Mouse (Mus musculus) neural tube, embryonic 12.5 days (tissue): ENCODE data around the gene Slc38a2. TPM values are rescaled to one million over a fixed set of nuclear protein-coding genes. Genes with fewer than 3 reads are reported as not detected.

Experiments used
- ATAC-seq: fragments of 200-750 bp; cut with Nextera tagmentation; 2 replicates; pipeline ENCODE4 v1.8.0; 2017; ENCODE audit warnings: low read depth, mild to moderate bottlenecking, moderate TSS enrichment, moderate library complexity; ENCODE audit not compliant: low FRiP score
- H3K27ac ChIP-seq: fragments of 300-500 bp; sonication (generic); 2 replicates; pipeline ENCODE4 v1.5.1; 2016
- H3K27me3 ChIP-seq: fragments of 300-500 bp; sonication (generic); replicated peaks from 2 replicates; pipeline ENCODE4 v1.6.1; 2016; ENCODE audit warnings: mild to moderate bottlenecking
- H3K36me3 ChIP-seq: fragments of 300-500 bp; sonication (generic); 2 replicates; pipeline ENCODE4 v1.6.1; 2016; ENCODE audit warnings: mild to moderate bottlenecking
- H3K4me1 ChIP-seq: fragments of 300-500 bp; sonication (generic); 2 replicates; pipeline ENCODE4 v1.6.1; 2016
- H3K4me2 ChIP-seq: fragments of 300-500 bp; sonication (generic); replicated peaks from 2 replicates; pipeline ENCODE4 v1.6.1; 2016; ENCODE audit warnings: mild to moderate bottlenecking
- H3K4me3 ChIP-seq: fragments of 300-500 bp; sonication (generic); 2 replicates; pipeline ENCODE4 v1.5.1; 2016
- H3K9ac ChIP-seq: fragments of 300-500 bp; sonication (generic); 2 replicates; pipeline ENCODE4 v1.6.1; 2016; ENCODE audit warnings: mild to moderate bottlenecking
- H3K9me3 ChIP-seq: fragments of 300-500 bp; sonication (generic); 2 replicates; pipeline ENCODE4 v1.6.1; 2016; ENCODE audit warnings: mild to moderate bottlenecking
- WGBS: fragments of 180-500 bp; shearing (Covaris S2); methylation state at CpG from one replicate; pipeline ENCODE4 v1.1.7; 2016; 5-methylcytosine and 5-hydroxymethylcytosine counted together
- polyA plus RNA-seq: library from polyadenylated mRNA; unstranded; fragments of >200 nt; fragmentation: Nextera tagmentation; extraction: Ambion mirVana; gene quantifications from 2 replicates; pipeline ENCODE4 v1.2.1, GENCODE M21; 2016

Slc38a2 gene
- polyA plus RNA-seq, 1 experiment from 2014 or later, result 176 TPM

DNA sequence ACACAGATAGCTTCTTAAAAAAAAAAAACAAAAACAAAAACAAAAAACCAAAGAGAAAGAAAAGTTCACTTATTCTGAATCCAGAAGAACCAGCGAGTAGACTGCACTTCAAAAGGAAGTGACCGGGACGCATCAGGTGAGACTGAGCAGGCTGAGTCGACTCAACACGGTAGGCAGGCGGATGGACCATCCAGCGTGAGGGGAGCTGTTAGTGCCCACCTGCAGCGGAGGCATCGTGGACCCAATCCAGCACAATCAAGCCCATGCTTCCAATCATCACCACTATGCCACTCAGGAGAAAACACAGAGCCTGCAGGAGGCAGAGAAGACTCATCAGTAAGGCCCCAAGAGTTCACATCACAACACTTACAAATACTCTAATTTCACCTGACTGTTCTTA, 9.6 kb downstream of the Slc38a2 start:
- H3K4me3 ChIP-seq, result no peak overlapping the region
- no peak overlapping the region for H3K4me2 ChIP-seq
- H3K9ac ChIP-seq, result no peak overlapping the region
- peaks cover 71% of the 10 kb centered on the region for H3K36me3 ChIP-seq
- H3K27me3 ChIP-seq, result no peaks in the 10 kb centered on the region
- ATAC-seq, result no peak
- H3K27ac ChIP-seq, result no peak overlapping the region
- 94% methylated on average over 9 of the region's 9 CpGs for WGBS
- peaks cover 4% of the 10 kb centered on the region; the same call in 1 of the 2 replicates for H3K4me1 ChIP-seq
- H3K9me3 ChIP-seq, result no peaks in the 10 kb centered on the region

DNA sequence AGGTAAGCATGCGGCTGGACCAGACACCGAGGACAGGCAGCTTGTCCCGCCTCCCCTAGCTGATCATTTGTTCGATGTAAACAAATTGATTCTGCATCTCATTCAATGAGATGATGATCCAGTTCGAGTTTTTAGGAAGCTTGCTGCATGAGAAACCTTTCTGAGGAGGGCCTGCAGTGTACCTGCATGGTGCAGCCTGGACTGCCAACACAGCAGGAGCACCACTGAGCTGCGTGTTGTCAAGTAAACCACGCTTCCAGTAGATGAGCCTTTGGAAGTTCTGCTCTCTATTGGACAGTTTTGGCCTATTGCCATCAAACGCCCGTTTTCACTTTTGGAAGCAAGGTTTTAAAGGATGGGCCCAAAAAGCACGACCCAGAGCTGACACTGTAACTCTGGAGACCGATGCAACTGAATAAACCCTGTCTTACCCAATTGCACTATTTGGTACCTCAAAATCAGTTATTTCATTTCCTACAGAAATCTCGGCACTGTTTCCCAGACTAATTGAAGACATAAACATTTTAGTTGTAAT, 10.7 kb downstream of the Slc38a2 start:
- ATAC-seq, result no peak
- no peak overlapping the region for H3K4me3 ChIP-seq
- no peaks in the 10 kb centered on the region for H3K9me3 ChIP-seq
- H3K36me3 ChIP-seq, result peaks cover 60% of the 10 kb centered on the region
- no peaks in the 10 kb centered on the region for H3K27me3 ChIP-seq
- H3K9ac ChIP-seq, result no peak overlapping the region
- H3K27ac ChIP-seq, result no peak overlapping the region
- H3K4me1 ChIP-seq, result no peaks in the 10 kb centered on the region
- WGBS, result 90% methylated on average over 12 of the region's 12 CpGs
- no peak overlapping the region for H3K4me2 ChIP-seq

DNA sequence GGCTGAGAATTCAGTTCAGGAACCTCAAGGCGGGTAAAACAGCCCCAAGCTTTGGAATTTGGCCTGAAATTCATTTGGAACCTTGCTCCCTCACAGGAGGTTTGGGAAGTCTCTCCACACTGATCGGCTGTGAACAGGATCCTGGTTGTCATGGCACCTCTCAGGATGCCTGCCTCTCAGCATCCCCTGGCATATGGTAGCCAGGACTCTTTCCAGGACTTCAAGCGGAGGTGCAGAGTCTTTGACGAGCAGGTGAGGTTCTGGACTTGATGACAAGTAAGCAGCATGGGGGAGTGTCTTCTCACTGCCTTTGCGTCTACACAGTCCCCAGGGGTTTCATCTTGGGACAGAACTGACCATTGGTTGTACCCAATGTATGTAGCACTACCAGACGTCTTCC, 11.5 kb downstream of the Slc38a2 start:
- Histone ChIP-seq H3K27ac (no peak overlapping the region), H3K36me3 (peaks cover 52% of the 10 kb centered on the region), H3K9ac (no peak overlapping the region), H3K27me3 (no peaks in the 10 kb centered on the region), H3K4me3 (no peak overlapping the region), H3K4me1 (no peaks in the 10 kb centered on the region), H3K4me2 (no peak overlapping the region), H3K9me3 (no peaks in the 10 kb centered on the region)
- no peak for ATAC-seq
- 85% methylated on average over 6 of the region's 6 CpGs for WGBS

DNA sequence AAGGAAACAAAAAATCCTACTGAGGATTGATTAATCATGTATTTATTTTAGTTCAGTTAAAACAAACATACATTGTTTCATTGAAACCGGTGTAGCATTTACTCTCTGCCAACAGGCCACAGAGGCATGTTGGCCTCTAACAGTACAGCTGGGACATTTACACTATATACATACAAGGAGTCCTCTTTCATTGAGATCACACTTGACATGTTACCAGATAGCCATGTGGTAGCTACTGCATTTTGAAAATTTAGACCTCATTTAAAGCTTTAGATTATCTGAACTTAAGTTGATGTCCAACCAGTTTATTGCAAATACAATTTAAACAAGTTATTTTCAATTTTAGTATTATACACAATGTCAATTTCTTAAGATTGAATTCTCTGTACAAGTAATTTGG, 12.2 kb downstream of the Slc38a2 start:
- Histone ChIP-seq H3K9ac (no peak overlapping the region), H3K4me3 (no peak overlapping the region), H3K9me3 (no peaks in the 10 kb centered on the region), H3K4me2 (no peak overlapping the region), H3K27me3 (no peaks in the 10 kb centered on the region), H3K4me1 (no peaks in the 10 kb centered on the region), H3K27ac (no peak overlapping the region), H3K36me3 (peaks cover 45% of the 10 kb centered on the region)
- no peak for ATAC-seq
- WGBS, result 68% methylated on average over 1 of the region's 1 CpGs

- Histone ChIP-seq H3K4me3 (no peak overlapping the region), H3K27ac (no peak overlapping the region), H3K27me3 (no peaks in the 10 kb centered on the region), H3K4me1 (no peaks in the 10 kb centered on the region), H3K36me3 (peaks cover 36% of the 10 kb centered on the region), H3K4me2 (no peak overlapping the region), H3K9me3 (no peaks in the 10 kb centered on the region), H3K9ac (no peak overlapping the region)
- WGBS, result 86% methylated on average over 9 of the region's 9 CpGs
- no peak for ATAC-seq
Observed at GRCm38 (mm10) chr15:96686201-96687159, 13.1 kb downstream of the Slc38a2 start.

DNA sequence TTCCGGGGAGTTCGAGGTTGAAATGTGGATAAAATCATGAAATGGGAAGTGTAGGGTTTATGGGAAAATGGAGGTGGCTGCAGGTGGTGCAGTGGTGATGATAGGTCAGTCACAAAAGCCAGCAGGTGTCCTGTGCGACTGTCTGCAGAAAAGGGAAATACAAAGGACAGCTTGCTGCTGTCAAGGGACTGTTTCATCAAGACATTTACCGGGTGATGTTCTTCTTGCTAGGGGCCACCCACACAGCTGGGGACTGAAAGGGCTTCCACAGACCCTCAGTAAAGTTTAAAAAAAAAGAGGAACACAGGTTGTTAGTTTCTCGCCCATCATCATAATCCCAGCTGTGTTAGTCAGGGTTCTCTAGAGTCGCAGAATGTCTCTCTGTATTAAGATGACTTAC, 14.3 kb downstream of the Slc38a2 start:
- no peaks in the 10 kb centered on the region for H3K27me3 ChIP-seq
- 70% methylated on average over 6 of the region's 6 CpGs for WGBS
- no peak overlapping the region for H3K9ac ChIP-seq
- no peaks in the 10 kb centered on the region for H3K4me1 ChIP-seq
- H3K27ac ChIP-seq, result no peak overlapping the region
- H3K36me3 ChIP-seq, result peaks cover 24% of the 10 kb centered on the region
- no peak overlapping the region for H3K4me3 ChIP-seq
- no peak for ATAC-seq
- no peaks in the 10 kb centered on the region for H3K9me3 ChIP-seq
- no peak overlapping the region for H3K4me2 ChIP-seq

DNA sequence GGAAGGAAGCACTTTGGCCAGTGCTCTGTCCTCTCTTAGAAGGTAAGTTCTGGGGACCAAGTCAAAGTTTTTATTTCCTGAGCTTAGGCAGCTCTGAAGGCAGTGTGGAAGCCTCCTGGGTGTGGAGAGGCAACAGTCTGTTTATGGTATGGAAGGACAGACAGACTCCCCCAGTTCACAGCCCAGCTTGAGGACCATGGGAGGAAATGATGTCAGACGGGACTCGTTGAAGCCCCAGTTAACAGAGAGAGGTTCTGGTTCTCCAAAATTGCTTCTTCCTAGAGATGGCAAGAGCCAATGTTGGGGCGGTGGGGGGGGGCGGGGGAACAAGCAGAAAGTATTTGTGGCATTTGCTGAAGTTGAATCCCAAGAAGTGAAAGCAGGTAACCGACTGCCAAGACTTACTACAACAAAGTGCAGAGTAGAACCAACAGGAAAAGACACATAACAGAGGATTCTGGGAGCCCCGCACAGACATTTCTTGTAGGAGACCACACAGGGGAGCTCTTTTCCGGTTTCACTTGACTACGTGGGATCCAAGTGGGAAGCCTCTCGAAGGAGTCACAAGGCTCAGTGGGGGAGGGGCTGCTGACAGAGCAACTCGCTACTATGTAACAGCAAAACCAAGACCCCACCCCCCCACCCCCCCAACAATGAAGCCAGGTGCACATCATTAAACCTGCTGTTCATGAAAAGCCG, 15.2 kb downstream of the Slc38a2 start:
- peaks cover 19% of the 10 kb centered on the region for H3K36me3 ChIP-seq
- no peak overlapping the region for H3K4me3 ChIP-seq
- H3K9ac ChIP-seq, result no peak overlapping the region
- no peak for ATAC-seq
- no peaks in the 10 kb centered on the region for H3K27me3 ChIP-seq
- H3K4me2 ChIP-seq, result 0 out of 2 replicates have a peak overlapping the region, but pooled peaks have one; percentile 19
- WGBS, result 55% methylated on average over 11 of the region's 11 CpGs
- H3K4me1 ChIP-seq, result no peaks in the 10 kb centered on the region
- no peak overlapping the region for H3K27ac ChIP-seq
- H3K9me3 ChIP-seq, result no peaks in the 10 kb centered on the region

DNA sequence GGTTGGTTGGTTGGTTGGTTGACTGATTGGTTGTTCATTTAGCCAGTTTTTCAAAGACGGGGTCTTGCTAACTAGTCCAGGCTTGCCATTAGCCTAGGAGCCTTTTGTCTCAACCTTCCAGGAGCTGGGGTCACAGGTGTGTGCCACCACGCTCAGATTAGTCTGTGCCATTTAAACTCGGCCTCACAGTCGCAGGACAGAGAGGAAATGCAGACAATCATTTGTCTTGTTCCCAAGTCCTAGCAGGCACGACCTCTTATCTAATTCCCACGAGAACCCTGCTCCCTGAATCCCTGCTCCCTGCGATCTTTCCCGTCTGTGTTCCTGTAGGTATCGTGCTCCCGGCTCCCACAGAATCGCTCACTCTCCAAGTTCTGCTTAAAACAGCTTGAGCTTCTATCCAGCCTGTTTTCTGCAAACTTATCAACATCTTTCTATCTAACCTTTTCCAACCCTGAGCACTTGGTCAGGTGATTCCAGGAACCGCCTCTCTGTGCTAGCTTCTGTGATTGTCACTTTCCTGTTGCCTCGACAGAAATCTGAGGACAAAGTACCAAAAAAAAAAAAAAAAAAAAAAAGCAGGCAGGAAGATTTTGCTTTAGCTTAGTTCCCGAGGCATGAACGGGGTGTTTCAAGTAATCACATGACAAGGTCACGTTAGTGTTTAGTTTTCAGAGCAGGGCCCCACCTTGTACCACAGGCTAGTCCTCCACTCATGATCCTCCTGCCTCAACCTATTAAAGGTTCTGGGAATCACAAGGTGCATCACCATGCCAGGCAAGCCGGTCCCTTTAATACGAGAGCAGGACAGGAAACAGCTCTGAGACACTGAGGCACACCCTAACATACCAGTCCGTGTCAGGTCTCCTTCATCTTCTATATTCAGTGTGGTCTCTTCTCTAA, 20.4 kb downstream of the Slc38a2 start:
- Histone ChIP-seq H3K4me3 (no peak overlapping the region), H3K4me2 (no peak overlapping the region), H3K36me3 (no peaks in the 10 kb centered on the region), H3K9ac (no peak overlapping the region), H3K9me3 (no peaks in the 10 kb centered on the region), H3K27me3 (no peaks in the 10 kb centered on the region), H3K27ac (no peak overlapping the region), H3K4me1 (no peaks in the 10 kb centered on the region)
- WGBS, result 74% methylated on average over 19 of the region's 19 CpGs
- ATAC-seq, result no peak

DNA sequence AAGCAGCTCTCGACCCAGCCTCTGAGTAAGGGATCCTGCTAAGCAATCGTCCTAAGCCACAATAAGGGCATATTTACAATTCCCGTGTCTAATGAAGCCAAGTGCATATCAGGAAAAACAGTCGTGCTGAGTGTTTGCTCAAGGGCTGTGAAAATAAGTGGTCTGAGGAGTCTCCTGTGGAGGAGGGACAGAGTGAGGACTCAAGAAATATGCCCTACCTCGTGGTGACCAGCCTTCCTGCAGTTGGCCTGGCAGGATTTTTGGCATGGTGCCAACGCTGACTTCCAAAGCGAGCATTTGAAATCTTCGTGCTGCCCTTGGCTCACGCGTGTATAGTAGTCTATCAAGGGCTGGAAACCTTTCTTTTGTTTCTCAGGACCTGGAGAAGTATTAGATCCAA, 23.0 kb downstream of the Slc38a2 start:
- H3K9me3 ChIP-seq, result no peaks in the 10 kb centered on the region
- H3K4me2 ChIP-seq, result no peak overlapping the region
- H3K9ac ChIP-seq, result no peak overlapping the region
- H3K4me1 ChIP-seq, result no peaks in the 10 kb centered on the region
- no peak overlapping the region for H3K4me3 ChIP-seq
- ATAC-seq, result no peak
- no peaks in the 10 kb centered on the region for H3K36me3 ChIP-seq
- H3K27me3 ChIP-seq, result no peaks in the 10 kb centered on the region
- 63% methylated on average over 10 of the region's 10 CpGs for WGBS
- H3K27ac ChIP-seq, result no peak overlapping the region

DNA sequence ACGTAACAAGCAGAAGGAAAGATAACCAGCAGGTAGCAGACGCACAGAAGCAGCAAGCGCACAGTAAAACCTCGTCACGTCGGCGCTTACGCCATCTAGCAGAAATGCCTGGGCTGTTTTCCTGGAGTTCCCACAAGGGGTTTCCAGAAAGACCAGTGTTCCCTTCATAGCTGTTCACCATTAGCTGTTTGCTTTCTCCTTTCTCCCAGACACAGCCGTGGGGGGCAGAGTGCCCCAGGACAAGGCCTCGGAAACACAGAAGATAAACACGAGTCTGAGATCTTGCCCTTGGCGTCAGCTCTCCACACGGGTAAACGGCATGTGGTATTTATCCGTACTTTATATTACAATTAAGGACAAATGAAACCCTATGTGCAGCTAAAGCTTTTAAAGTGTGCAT, 23.8 kb downstream of the Slc38a2 start:
- H3K4me3 ChIP-seq, result no peak overlapping the region
- H3K9ac ChIP-seq, result no peak overlapping the region
- 87% methylated on average over 15 of the region's 15 CpGs for WGBS
- H3K27ac ChIP-seq, result no peak overlapping the region
- no peaks in the 10 kb centered on the region for H3K27me3 ChIP-seq
- H3K36me3 ChIP-seq, result no peaks in the 10 kb centered on the region
- no peaks in the 10 kb centered on the region for H3K4me1 ChIP-seq
- H3K4me2 ChIP-seq, result no peak overlapping the region
- no peaks in the 10 kb centered on the region for H3K9me3 ChIP-seq
- no peak for ATAC-seq

DNA sequence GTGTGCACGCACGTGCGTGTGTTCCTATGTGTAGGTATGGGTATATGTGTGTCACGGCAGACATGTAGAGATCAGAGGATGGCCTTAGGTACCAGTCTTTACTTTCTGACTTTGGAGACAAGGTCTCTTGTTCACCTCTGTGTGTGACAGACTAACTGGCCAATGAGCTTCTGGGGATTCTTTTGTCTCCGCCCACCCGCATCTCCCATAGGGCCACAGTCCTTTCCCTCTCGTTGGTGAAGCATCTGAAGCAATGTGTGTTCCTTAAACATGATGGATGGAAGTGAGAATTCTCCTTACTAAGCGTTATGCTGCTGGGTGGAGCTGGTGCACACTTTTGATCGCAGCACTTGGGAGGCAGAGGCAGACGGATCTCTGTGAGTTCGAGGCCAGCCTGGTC, 24.5 kb downstream of the Slc38a2 start:
- Histone ChIP-seq H3K4me1 (no peaks in the 10 kb centered on the region), H3K9me3 (no peaks in the 10 kb centered on the region), H3K27me3 (no peaks in the 10 kb centered on the region), H3K27ac (no peak overlapping the region), H3K9ac (no peak overlapping the region), H3K4me3 (no peak overlapping the region), H3K4me2 (no peak overlapping the region), H3K36me3 (no peaks in the 10 kb centered on the region)
- ATAC-seq, result no peak
- WGBS, result 83% methylated on average over 11 of the region's 11 CpGs

DNA sequence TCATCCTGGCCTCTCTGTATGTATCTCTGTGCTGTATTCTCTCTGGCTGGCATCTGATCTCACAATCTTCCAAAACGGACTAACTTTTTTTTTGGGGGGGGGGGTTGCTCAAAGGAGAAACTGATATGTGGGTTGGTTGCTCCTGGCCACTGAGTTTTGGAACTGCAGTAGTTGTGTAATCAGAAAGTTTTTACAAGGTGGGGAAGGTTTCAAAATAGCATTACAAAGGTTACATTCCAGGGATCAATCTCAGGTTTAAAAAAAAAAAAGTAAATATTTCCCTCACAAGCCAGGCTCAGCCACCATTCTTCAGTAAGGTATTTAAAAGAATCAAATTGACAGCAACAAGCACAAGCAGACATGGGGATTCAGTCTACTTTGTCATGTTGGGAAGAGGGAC, 25.4 kb downstream of the Slc38a2 start:
- H3K4me2 ChIP-seq, result no peak overlapping the region
- no peaks in the 10 kb centered on the region for H3K27me3 ChIP-seq
- H3K4me1 ChIP-seq, result no peaks in the 10 kb centered on the region
- no peak for ATAC-seq
- no peaks in the 10 kb centered on the region for H3K36me3 ChIP-seq
- WGBS, result 80% methylated on average over 1 of the region's 1 CpGs
- no peak overlapping the region for H3K4me3 ChIP-seq
- H3K9me3 ChIP-seq, result no peaks in the 10 kb centered on the region
- H3K27ac ChIP-seq, result no peak overlapping the region
- no peak overlapping the region for H3K9ac ChIP-seq
